Mouse (Mus musculus) telencephalon, adult 2 months (tissue): ENCODE results near the gene Ddr2.
"Not testable (repeated sequence)": the region's sequence is repeated elsewhere in the genome, so short reads cannot be mapped to it uniquely, and the experiment has no call there.

Experiments
- DNase-seq: peaks from one replicate; pipeline ENCODE4 v3.0.0-alpha.2; 2011; ENCODE audit warnings: low read depth, low spot score

The Ddr2 gene

GRCm38 (mm10) chr1:170102814-170103213, 7.7 kb downstream of the Ddr2 start:
- DNase-seq, result not testable (repeated sequence)

- DNase-seq, result no peak
Observed at GRCm38 (mm10) chr1:170086631-170087030, 23.9 kb downstream of the Ddr2 start.

GRCm38 (mm10) chr1:170084151-170084796, 26.3 kb downstream of the Ddr2 start:
- DNase-seq, result peak; percentile 49

GRCm38 (mm10) chr1:170080907-170081306, 29.7 kb downstream of the Ddr2 start:
- DNase-seq, result no peak

GRCm38 (mm10) chr1:170079465-170079864, 31.1 kb downstream of the Ddr2 start:
- DNase-seq, result no peak

- DNase-seq, result no peak
Observed at GRCm38 (mm10) chr1:170076339-170076738, 34.2 kb downstream of the Ddr2 start.

GRCm38 (mm10) chr1:170073768-170074167, 36.8 kb downstream of the Ddr2 start:
- DNase-seq, result no peak

GRCm38 (mm10) chr1:170069143-170069542, 41.4 kb downstream of the Ddr2 start:
- DNase-seq, result no peak

GRCm38 (mm10) chr1:170065931-170066330, 44.6 kb downstream of the Ddr2 start:
- DNase-seq, result no peak

GRCm38 (mm10) chr1:170065009-170065408, 45.6 kb downstream of the Ddr2 start:
- no peak for DNase-seq

- DNase-seq, result no peak
Observed at GRCm38 (mm10) chr1:170064083-170064494, 46.5 kb downstream of the Ddr2 start.

GRCm38 (mm10) chr1:170060214-170060613, 50.3 kb downstream of the Ddr2 start:
- DNase-seq, result no peak

- no peak for DNase-seq
Observed at GRCm38 (mm10) chr1:170059347-170059746, 51.2 kb downstream of the Ddr2 start.

- DNase-seq, result no peak
Observed at GRCm38 (mm10) chr1:170058051-170058450, 52.5 kb downstream of the Ddr2 start.

- DNase-seq, result no peak
Observed at GRCm38 (mm10) chr1:170057607-170058006, 53.0 kb downstream of the Ddr2 start.

- DNase-seq, result no peak
Observed at GRCm38 (mm10) chr1:170056921-170057320, 53.6 kb downstream of the Ddr2 start.

GRCm38 (mm10) chr1:170056214-170056613, 54.3 kb downstream of the Ddr2 start:
- no peak for DNase-seq

GRCm38 (mm10) chr1:170052469-170053065, 58.0 kb downstream of the Ddr2 start:
- DNase-seq, result no peak

- no peak for DNase-seq
Observed at GRCm38 (mm10) chr1:170051631-170052177, 58.9 kb downstream of the Ddr2 start.

GRCm38 (mm10) chr1:170048434-170048833, 62.1 kb downstream of the Ddr2 start:
- DNase-seq, result no peak

- no peak for DNase-seq
Observed at GRCm38 (mm10) chr1:170044726-170045471, 65.7 kb downstream of the Ddr2 start.

GRCm38 (mm10) chr1:170043753-170044152, 66.8 kb downstream of the Ddr2 start:
- DNase-seq, result no peak
